Mouse (Mus musculus) megakaryocyte, embryonic 14.5 days (primary cell): ENCODE results near the gene Rgl3. TPM values are rescaled to one million over a fixed set of nuclear protein-coding genes. Genes with fewer than 3 reads are reported as not detected.

Experiments used
- H3K27me3 ChIP-seq: replicated peaks from 2 replicates; pipeline ENCODE3; 2012; ENCODE audit warnings: inconsistent platforms
- H3K36me3 ChIP-seq: replicated peaks from 2 replicates; pipeline ENCODE3; 2012; ENCODE audit warnings: low read length, inconsistent platforms, mixed read lengths
- H3K4me1 ChIP-seq: 2 replicates; pipeline ENCODE4 v1.6.1; 2012; ENCODE audit warnings: inconsistent platforms
- H3K4me3 ChIP-seq: replicated peaks from 2 replicates; pipeline ENCODE3; 2012; ENCODE audit warnings: moderate library complexity, mild to moderate bottlenecking, inconsistent platforms
- H3K9me3 ChIP-seq: 2 replicates; pipeline ENCODE4 v1.6.1; 2012; ENCODE audit warnings: inconsistent platforms
- FLI1 ChIP-seq: IDR thresholded peaks from 2 replicates; pipeline ENCODE4 v1.6.1; 2012; ENCODE audit warnings: low read length, inconsistent platforms, mixed read lengths
- GATA1 ChIP-seq: IDR thresholded peaks from 3 replicates; pipeline ENCODE4 v1.6.1; 2012; ENCODE audit warnings: mixed read lengths, low read length, inconsistent platforms, borderline replicate concordance
- polyA plus RNA-seq: library from polyadenylated mRNA; stranded (reverse); fragments of >175 nt; gene quantifications from 2 replicates; pipeline ENCODE4 v1.2.3, GENCODE M21; 2012; ENCODE audit warnings: low replicate concordance; ENCODE audit not compliant: insufficient read depth

Gene Rgl3
- polyA plus RNA-seq, 1 experiment, result 2.2 TPM

- Histone ChIP-seq H3K4me3 (peak within 1 kb of the TSS; percentile 91), H3K27me3 (peaks cover 63% of the 10 kb centered on the region), H3K36me3 (no peaks in the 10 kb centered on the region), H3K4me1 (peaks cover 22% of the 10 kb centered on the region), H3K9me3 (no peaks in the 10 kb centered on the region)
- TF ChIP-seq GATA1 (no peak), FLI1 (no peak)
These were observed 52.3 kb downstream of the Rgl3 start, which contains the start of gene Plppr2 for GRCm38 (mm10) chr9:21936692-21937570. Plppr2 (plus strand) TSS chr9:21937033.

- H3K27me3 ChIP-seq, result peaks cover 64% of the 10 kb centered on the region
- no peaks in the 10 kb centered on the region for H3K36me3 ChIP-seq
- no peak for TF ChIP-seq GATA1
- no peak for TF ChIP-seq FLI1
- no peak overlapping the region for H3K4me3 ChIP-seq
- H3K9me3 ChIP-seq, result no peaks in the 10 kb centered on the region
- H3K4me1 ChIP-seq, result peaks cover 26% of the 10 kb centered on the region
These were observed 53.6 kb downstream of the Rgl3 start for GRCm38 (mm10) chr9:21935466-21936131.

- peaks cover 55% of the 10 kb centered on the region for H3K27me3 ChIP-seq
- no peak overlapping the region for H3K4me3 ChIP-seq
- H3K4me1 ChIP-seq, result peaks cover 26% of the 10 kb centered on the region
- no peak for TF ChIP-seq GATA1
- TF ChIP-seq FLI1, result no peak
- no peaks in the 10 kb centered on the region for H3K36me3 ChIP-seq
- H3K9me3 ChIP-seq, result peaks cover 4% of the 10 kb centered on the region; the same call in 1 of the 2 replicates
These were observed 55.2 kb downstream of the Rgl3 start for GRCm38 (mm10) chr9:21934021-21934420.

- H3K4me1 ChIP-seq, result peaks cover 19% of the 10 kb centered on the region
- H3K27me3 ChIP-seq, result peaks cover 42% of the 10 kb centered on the region
- no peak overlapping the region for H3K4me3 ChIP-seq
- TF ChIP-seq GATA1, result no peak
- TF ChIP-seq FLI1, result no peak
- peaks cover 4% of the 10 kb centered on the region; the same call in 1 of the 2 replicates for H3K9me3 ChIP-seq
- no peaks in the 10 kb centered on the region for H3K36me3 ChIP-seq
These were observed 56.7 kb downstream of the Rgl3 start for GRCm38 (mm10) chr9:21932445-21933137.

- no peaks in the 10 kb centered on the region for H3K36me3 ChIP-seq
- H3K27me3 ChIP-seq, result peaks cover 40% of the 10 kb centered on the region
- no peak overlapping the region for H3K4me3 ChIP-seq
- H3K4me1 ChIP-seq, result peaks cover 19% of the 10 kb centered on the region
- peaks cover 4% of the 10 kb centered on the region; the same call in 1 of the 2 replicates for H3K9me3 ChIP-seq
- TF ChIP-seq GATA1, result no peak
- TF ChIP-seq FLI1, result no peak
These were observed 57.2 kb downstream of the Rgl3 start for GRCm38 (mm10) chr9:21932006-21932405.

- H3K4me3 ChIP-seq, result no peak overlapping the region
- H3K4me1 ChIP-seq, result peaks cover 38% of the 10 kb centered on the region
- peaks cover 4% of the 10 kb centered on the region; the same call in 1 of the 2 replicates for H3K9me3 ChIP-seq
- TF ChIP-seq GATA1, result no peak
- no peak for TF ChIP-seq FLI1
- peaks cover 9% of the 10 kb centered on the region for H3K36me3 ChIP-seq
- H3K27me3 ChIP-seq, result peaks cover 29% of the 10 kb centered on the region
These were observed 60.0 kb downstream of the Rgl3 start for GRCm38 (mm10) chr9:21929208-21929607.

- TF ChIP-seq GATA1 (no peak), FLI1 (no peak)
- Histone ChIP-seq H3K36me3 (peaks cover 15% of the 10 kb centered on the region), H3K4me3 (peak within 1 kb of the TSS; percentile 91), H3K27me3 (peaks cover 12% of the 10 kb centered on the region), H3K4me1 (peaks cover 57% of the 10 kb centered on the region), H3K9me3 (peaks cover 4% of the 10 kb centered on the region; the same call in 1 of the 2 replicates)
These were observed 62.0 kb downstream of the Rgl3 start, which contains the start of the genes Ccdc159 and Tmem205 for GRCm38 (mm10) chr9:21927208-21927753. Ccdc159 (plus strand) TSS chr9:21927471. Tmem205 (minus strand) TSS chr9:21927556.

GRCm38 (mm10) chr9:21926784-21927183 lies 62.5 kb downstream of the Rgl3 start:
- Histone ChIP-seq H3K9me3 (peaks cover 4% of the 10 kb centered on the region; the same call in 1 of the 2 replicates), H3K4me1 (peaks cover 61% of the 10 kb centered on the region), H3K36me3 (peaks cover 15% of the 10 kb centered on the region), H3K4me3 (peak overlapping the region; percentile 91), H3K27me3 (peaks cover 11% of the 10 kb centered on the region)
- no peak for TF ChIP-seq FLI1
- TF ChIP-seq GATA1, result no peak

GRCm38 (mm10) chr9:21926155-21926554 lies 63.1 kb downstream of the Rgl3 start:
- TF ChIP-seq FLI1 (no peak), GATA1 (no peak)
- Histone ChIP-seq H3K36me3 (peaks cover 15% of the 10 kb centered on the region), H3K4me1 (peaks cover 62% of the 10 kb centered on the region), H3K9me3 (peaks cover 4% of the 10 kb centered on the region; the same call in 1 of the 2 replicates), H3K27me3 (peaks cover 6% of the 10 kb centered on the region), H3K4me3 (peak overlapping the region; percentile 91)
